Mouse (Mus musculus): ENCODE results near the gene Nelfcd. TPM values are rescaled to one million over a fixed set of nuclear protein-coding genes. Genes with fewer than 3 reads are reported as not detected.

Nelfcd gene
- polyA plus RNA-seq, 1 experiment from 2014 or later: 153 TPM

DNA sequence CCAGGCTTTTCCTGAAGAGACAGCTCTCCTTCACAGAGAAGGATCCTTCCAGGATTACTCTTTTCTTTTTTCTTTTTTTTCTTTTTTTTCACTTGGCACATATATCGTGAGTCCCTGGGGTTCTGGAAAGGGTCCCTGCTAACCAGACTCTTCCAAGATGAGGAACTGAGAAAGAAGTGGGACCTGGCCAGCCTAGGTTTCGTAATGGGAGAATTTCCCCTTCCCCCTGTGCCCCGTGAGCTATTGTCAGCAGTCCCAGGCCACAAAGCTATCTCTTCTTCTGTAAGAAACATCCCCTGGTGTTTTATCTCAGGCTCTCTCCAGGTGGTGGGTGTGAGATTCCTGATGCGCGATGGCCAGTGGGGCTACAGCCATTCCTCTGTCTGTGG lies 23.8 kb downstream of the Nelfcd start:
- H3K27me3 ChIP-seq: no peaks in the 10 kb centered on the region
- 48% methylated on average over 5 of the region's 5 CpGs for WGBS
- H3K4me2 ChIP-seq: peak overlapping the region; percentile 74; the same call in 1 of the 2 replicates
- no peak overlapping the region for H3K27ac ChIP-seq
- H3K4me3 ChIP-seq (replicated peaks): no peak overlapping the region; the same call in 1 of the 2 replicates
- no peak overlapping the region for H3K9ac ChIP-seq
- H3K4me1 ChIP-seq: peaks cover 20% of the 10 kb centered on the region
- no peak for ATAC-seq (ENCODE audit: low FRiP score)
- H3K36me3 ChIP-seq (replicated peaks): no peaks in the 10 kb centered on the region
- H3K9me3 ChIP-seq: no peaks in the 10 kb centered on the region

DNA sequence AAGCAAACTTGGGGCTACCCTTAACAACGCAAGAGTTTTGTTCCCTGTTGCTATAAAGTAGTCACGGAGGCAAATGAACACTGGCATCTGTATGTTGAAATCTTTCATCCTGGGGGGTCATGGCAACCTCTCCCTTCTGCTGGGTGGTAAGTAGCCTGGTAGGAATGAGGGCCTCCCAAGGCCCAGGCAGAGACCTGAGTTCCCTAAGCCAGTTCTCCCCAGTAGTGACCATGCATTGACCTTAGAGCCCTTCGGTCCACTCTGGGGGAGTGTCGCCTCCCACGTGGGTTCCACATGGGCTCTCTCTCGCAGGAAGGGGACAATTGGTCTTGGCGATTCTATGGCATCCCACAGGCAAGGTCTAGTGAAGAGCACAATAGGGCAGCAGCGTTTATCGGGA lies 24.4 kb downstream of the Nelfcd start:
- no peak overlapping the region for H3K4me3 ChIP-seq (replicated peaks)
- peaks cover 20% of the 10 kb centered on the region for H3K4me1 ChIP-seq
- no peaks in the 10 kb centered on the region for H3K9me3 ChIP-seq
- H3K27me3 ChIP-seq: no peaks in the 10 kb centered on the region
- H3K4me2 ChIP-seq: no peak overlapping the region
- no peak overlapping the region for H3K9ac ChIP-seq
- H3K36me3 ChIP-seq (replicated peaks): no peaks in the 10 kb centered on the region
- ATAC-seq (ENCODE audit: low FRiP score): no peak
- H3K27ac ChIP-seq: no peak overlapping the region
- WGBS: 78% methylated on average over 9 of the region's 9 CpGs

DNA sequence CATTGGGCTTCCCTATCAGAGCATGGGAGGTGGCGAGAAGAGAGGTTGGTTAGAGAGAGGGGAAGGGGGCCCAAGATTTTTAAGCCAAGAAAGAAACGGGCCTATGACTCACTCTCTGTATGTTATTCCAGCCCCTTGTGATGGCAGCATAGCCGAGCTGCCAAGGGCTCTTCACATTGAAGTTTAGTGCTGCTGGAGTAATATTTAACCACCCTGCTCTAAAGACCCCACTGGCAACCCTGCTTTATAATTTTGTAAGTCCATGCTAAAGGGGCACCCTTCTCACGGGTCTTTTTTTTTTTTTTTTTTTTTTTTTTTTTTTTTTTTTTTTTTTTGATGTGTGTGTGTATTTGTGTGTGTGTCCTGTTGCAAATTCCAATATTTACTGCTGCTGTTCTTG lies 26.3 kb downstream of the Nelfcd start:
- no peak for ATAC-seq (ENCODE audit: low FRiP score)
- Histone ChIP-seq H3K27me3 (no peaks in the 10 kb centered on the region; the same call in 1 of the 2 replicates), H3K27ac (no peak overlapping the region), H3K9me3 (no peaks in the 10 kb centered on the region), H3K4me2 (no peak overlapping the region), H3K36me3 (replicated peaks) (no peaks in the 10 kb centered on the region), H3K9ac (no peak overlapping the region), H3K4me3 (replicated peaks) (no peak overlapping the region), H3K4me1 (peaks cover 26% of the 10 kb centered on the region)
- whole genome bisulfite sequencing: 78% methylated on average over 4 of the region's 4 CpGs

DNA sequence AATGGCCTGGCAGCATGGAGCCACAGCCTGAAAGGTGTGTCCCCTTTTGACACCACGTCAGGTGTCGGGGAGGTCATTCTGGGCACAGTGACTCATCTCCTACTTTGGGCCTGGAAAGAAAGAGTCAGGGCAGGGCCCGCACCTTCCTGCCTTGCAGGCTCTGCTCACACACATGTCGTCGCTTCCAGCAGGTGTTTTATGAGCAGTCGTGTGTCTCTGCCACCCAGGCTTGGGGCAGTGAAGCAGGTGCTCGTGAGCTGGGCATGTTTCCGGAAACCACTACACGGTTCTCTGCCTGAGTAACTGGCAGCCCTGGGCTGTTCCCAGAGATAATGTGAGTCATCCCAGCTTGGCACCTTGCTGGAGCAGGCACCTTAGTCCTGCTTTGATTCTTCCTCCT lies 26.9 kb downstream of the Nelfcd start:
- no peak overlapping the region for H3K4me2 ChIP-seq
- no peaks in the 10 kb centered on the region for H3K36me3 ChIP-seq (replicated peaks)
- H3K27me3 ChIP-seq: no peaks in the 10 kb centered on the region; the same call in 1 of the 2 replicates
- H3K27ac ChIP-seq: no peak overlapping the region
- WGBS: 87% methylated on average over 9 of the region's 9 CpGs
- H3K4me3 ChIP-seq (replicated peaks): no peak overlapping the region
- H3K9ac ChIP-seq: no peak overlapping the region
- H3K4me1 ChIP-seq: peaks cover 27% of the 10 kb centered on the region
- ATAC-seq (ENCODE audit: low FRiP score): no peak
- H3K9me3 ChIP-seq: no peaks in the 10 kb centered on the region

DNA sequence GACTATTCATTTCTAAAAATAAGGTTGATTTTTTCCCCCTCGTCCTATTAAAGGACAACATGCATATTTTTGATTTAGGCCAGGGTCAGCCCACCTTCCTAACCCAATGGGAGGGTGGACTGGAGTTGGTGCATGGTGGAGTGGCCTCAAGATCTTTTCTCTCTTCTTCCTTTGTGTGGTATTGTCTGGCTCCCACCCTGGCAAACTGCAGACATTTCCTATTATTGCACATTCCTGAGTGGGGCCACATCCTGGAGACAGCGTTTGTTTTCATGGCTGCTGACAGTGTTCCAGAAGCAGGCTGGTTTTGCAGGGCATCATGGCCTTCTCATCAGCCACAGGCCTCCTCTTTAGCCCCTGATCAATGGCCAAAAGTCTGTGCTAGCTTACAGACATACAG lies 27.4 kb downstream of the Nelfcd start:
- Histone ChIP-seq H3K27me3 (no peaks in the 10 kb centered on the region; the same call in 1 of the 2 replicates), H3K4me3 (replicated peaks) (no peak overlapping the region), H3K9ac (no peak overlapping the region), H3K36me3 (replicated peaks) (no peaks in the 10 kb centered on the region), H3K4me1 (peaks cover 21% of the 10 kb centered on the region), H3K4me2 (no peak overlapping the region), H3K27ac (no peak overlapping the region), H3K9me3 (no peaks in the 10 kb centered on the region)
- 69% methylated on average over 2 of the region's 2 CpGs for WGBS
- no peak for ATAC-seq (ENCODE audit: low FRiP score)

DNA sequence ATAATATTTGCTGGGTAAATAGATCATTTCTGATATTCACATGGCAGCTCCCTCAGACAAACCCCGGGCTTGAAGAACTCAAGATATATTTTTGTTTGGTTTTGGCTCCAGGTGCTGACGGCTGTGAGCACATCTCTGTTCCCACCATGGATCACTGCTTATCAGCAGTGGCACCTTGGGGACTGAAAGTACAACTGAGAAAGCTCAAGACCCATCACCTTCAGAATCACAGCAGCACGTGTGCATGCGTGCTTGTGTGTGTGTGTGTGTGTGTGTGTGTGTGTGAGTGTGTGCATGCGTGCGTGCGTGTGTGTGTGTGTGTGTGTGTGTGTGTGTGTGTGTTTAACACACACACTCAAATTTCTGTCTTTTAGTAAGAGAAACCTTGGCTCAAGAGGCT lies 28.8 kb downstream of the Nelfcd start:
- ATAC-seq (ENCODE audit: low FRiP score): no peak
- no peak overlapping the region for H3K4me3 ChIP-seq (replicated peaks)
- peaks cover 8% of the 10 kb centered on the region; the same call in 1 of the 2 replicates for H3K4me1 ChIP-seq
- WGBS: 96% methylated on average over 6 of the region's 7 CpGs
- H3K4me2 ChIP-seq: no peak overlapping the region
- no peaks in the 10 kb centered on the region for H3K9me3 ChIP-seq
- no peaks in the 10 kb centered on the region; the same call in 1 of the 2 replicates for H3K27me3 ChIP-seq
- H3K36me3 ChIP-seq (replicated peaks): no peaks in the 10 kb centered on the region
- H3K9ac ChIP-seq: no peak overlapping the region
- no peak overlapping the region for H3K27ac ChIP-seq

DNA sequence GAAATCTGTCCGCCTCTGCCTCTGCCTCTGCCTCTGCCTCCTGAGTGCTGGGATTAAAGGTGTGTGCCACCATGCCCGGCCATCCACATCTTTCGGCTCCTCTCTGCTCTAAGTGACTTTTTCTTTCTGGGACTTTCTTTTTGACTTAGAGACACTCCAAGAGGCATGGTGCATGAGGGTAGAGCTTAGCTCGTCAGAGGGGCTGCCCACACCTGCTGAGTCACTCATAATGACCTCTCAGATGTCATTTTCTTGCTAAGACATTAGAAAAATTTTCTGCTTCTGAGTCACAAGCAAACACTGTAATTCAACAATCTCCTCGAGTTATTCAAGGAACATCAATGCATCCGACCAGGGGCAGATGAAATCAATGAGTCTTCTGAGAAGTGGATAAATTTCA lies 29.4 kb downstream of the Nelfcd start:
- Histone ChIP-seq H3K27me3 (no peaks in the 10 kb centered on the region; the same call in 1 of the 2 replicates), H3K9me3 (no peaks in the 10 kb centered on the region), H3K27ac (no peak overlapping the region), H3K4me2 (no peak overlapping the region), H3K9ac (no peak overlapping the region), H3K4me3 (replicated peaks) (no peak overlapping the region), H3K36me3 (replicated peaks) (no peaks in the 10 kb centered on the region), H3K4me1 (peaks cover 8% of the 10 kb centered on the region; the same call in 1 of the 2 replicates)
- ATAC-seq (ENCODE audit: low FRiP score): no peak
- 80% methylated on average over 6 of the region's 6 CpGs for WGBS

DNA sequence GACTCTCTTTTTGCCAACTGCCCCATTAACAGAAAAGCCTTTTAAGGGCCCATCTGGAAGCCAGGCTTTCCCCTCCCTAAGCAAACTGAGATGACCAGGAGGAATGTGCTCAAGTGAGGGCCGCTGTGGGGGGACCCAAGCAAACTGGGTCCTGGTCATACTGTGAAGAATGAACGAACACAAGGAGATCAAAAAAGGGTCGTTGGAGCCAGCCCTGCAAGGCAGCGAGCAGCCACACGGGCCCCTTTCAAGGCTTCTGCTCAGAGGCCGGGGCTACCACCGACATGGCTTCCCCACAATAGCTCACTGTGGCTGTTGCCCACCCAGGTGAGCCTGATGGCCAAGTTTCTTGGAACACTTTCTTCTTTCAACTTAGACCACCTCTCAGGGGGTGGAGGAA lies 30.9 kb downstream of the Nelfcd start:
- no peaks in the 10 kb centered on the region for H3K36me3 ChIP-seq (replicated peaks)
- 61% methylated on average over 7 of the region's 7 CpGs for WGBS
- H3K27me3 ChIP-seq: no peaks in the 10 kb centered on the region; the same call in 1 of the 2 replicates
- no peak overlapping the region for H3K27ac ChIP-seq
- no peak overlapping the region for H3K4me2 ChIP-seq
- H3K9ac ChIP-seq: no peak overlapping the region
- H3K4me3 ChIP-seq (replicated peaks): no peak overlapping the region
- no peak for ATAC-seq (ENCODE audit: low FRiP score)
- H3K9me3 ChIP-seq: no peaks in the 10 kb centered on the region
- H3K4me1 ChIP-seq: peaks cover 8% of the 10 kb centered on the region; the same call in 1 of the 2 replicates

DNA sequence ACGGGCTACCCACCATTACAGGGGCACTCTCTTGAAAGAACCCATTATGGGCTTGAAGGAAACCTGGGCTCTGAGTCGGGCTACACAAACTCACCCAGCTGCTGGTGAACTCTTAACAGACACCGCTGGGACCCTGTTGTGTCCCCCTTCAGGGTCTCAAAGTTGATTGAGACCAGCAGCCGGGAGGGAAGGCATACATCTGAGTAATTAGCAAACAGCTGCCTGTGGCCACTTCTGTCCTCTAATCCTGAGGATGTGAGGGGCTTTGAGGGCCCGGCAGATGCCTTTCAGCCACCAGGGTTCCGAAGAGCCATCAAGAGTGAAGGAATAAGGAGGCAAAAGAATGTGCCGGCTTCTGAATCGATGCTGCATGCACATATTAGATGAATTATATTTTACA lies 31.3 kb downstream of the Nelfcd start:
- WGBS: 60% methylated on average over 8 of the region's 8 CpGs
- no peak overlapping the region for H3K27ac ChIP-seq

DNA sequence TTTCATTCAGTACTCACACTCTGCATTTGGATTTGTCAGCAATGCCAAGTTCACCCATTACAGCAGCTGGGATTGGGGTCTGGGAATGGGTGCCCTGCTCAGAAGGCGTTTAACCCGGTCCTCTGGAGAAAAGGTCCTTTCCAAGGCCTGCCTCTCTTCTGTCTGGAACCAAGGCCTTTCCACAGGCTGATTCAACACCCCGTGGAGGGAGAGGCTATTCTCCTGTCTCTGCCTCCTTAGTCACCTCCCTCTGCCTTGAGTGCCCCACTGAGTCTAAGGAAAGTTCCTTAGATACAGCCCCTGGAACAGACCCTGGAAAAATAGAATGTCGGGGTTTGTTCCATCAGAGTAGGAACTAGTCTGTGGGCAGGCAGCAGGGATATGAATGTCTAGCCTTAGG lies 32.8 kb downstream of the Nelfcd start:
- H3K27ac ChIP-seq: no peak overlapping the region
- no peak overlapping the region for H3K4me3 ChIP-seq (replicated peaks)
- no peak overlapping the region for H3K9ac ChIP-seq
- H3K4me1 ChIP-seq: peaks cover 8% of the 10 kb centered on the region; the same call in 1 of the 2 replicates
- no peaks in the 10 kb centered on the region for H3K36me3 ChIP-seq (replicated peaks)
- H3K4me2 ChIP-seq: no peak overlapping the region
- H3K9me3 ChIP-seq: no peaks in the 10 kb centered on the region
- no peak for ATAC-seq (ENCODE audit: low FRiP score)
- H3K27me3 ChIP-seq: no peaks in the 10 kb centered on the region; the same call in 1 of the 2 replicates
- WGBS: 94% methylated on average over 4 of the region's 4 CpGs

More for the DNA sequence above, 31.3 kb downstream of the Nelfcd start:
- H3K36me3 ChIP-seq (replicated peaks): no peaks in the 10 kb centered on the region
- no peaks in the 10 kb centered on the region; the same call in 1 of the 2 replicates for H3K27me3 ChIP-seq
- peaks cover 8% of the 10 kb centered on the region; the same call in 1 of the 2 replicates for H3K4me1 ChIP-seq
- ATAC-seq (ENCODE audit: low FRiP score): no peak
- no peak overlapping the region for H3K4me3 ChIP-seq (replicated peaks)
- no peak overlapping the region for H3K4me2 ChIP-seq
- no peaks in the 10 kb centered on the region for H3K9me3 ChIP-seq
- H3K9ac ChIP-seq: no peak overlapping the region; the same call in 1 of the 2 replicates

DNA sequence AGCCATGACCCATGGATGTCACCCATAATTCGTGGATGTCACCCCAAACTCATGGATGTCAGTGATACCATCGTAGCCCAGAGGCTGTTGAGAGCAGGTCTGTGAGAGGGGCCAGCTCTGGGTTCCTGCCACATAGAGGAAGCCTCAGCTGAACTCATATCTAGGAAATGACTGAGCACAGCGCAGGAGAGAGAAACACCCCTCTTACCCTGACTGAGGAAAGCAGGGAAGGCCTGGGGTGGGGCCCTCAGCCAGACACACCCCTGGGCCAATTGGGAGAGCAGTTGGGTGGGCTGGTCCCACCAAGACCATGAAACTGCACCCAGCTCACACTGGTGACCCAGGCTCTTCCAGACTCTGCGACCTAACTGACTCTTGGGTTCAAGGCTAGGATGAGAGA lies 34.7 kb downstream of the Nelfcd start, which contains the start of gene Tubb1:
TSS of gene Tubb1 (plus strand) at position 343 of the 400 bp plus-strand sequence.
- H3K4me1 ChIP-seq: peaks cover 8% of the 10 kb centered on the region; the same call in 1 of the 2 replicates
- no peak within 1 kb of the TSS for H3K9ac ChIP-seq
- ATAC-seq (ENCODE audit: low FRiP score): no peak
- no peak within 1 kb of the TSS for H3K4me3 ChIP-seq (replicated peaks)
- no peaks in the 10 kb centered on the region; the same call in 1 of the 2 replicates for H3K27me3 ChIP-seq
- H3K4me2 ChIP-seq: no peak within 1 kb of the TSS
- WGBS: 77% methylated on average over 4 of the region's 4 CpGs
- H3K36me3 ChIP-seq (replicated peaks): no peaks in the 10 kb centered on the region
- H3K9me3 ChIP-seq: no peaks in the 10 kb centered on the region
- no peak within 1 kb of the TSS for H3K27ac ChIP-seq

DNA sequence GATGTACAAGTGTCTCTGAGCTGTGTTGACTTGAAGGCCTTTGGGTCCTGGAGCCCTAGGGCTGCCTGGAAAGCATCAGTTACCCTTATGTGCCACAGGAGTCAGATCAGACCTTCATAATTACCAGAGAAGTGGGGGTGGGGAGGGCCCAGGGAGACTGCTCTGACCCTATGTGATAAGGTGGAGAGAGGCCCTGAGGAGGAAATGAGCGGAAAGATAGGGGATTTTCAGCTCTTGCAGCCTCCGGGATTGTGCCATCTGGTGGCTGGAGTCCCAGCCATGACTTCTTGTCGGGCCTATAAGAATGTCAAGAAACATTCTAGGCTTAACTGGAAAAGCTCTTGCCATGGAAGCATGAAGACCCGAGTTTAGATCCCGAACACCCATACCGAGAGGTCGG lies 38.1 kb downstream of the Nelfcd start:
- WGBS: 75% methylated on average over 7 of the region's 7 CpGs
- H3K27me3 ChIP-seq: no peaks in the 10 kb centered on the region

DNA sequence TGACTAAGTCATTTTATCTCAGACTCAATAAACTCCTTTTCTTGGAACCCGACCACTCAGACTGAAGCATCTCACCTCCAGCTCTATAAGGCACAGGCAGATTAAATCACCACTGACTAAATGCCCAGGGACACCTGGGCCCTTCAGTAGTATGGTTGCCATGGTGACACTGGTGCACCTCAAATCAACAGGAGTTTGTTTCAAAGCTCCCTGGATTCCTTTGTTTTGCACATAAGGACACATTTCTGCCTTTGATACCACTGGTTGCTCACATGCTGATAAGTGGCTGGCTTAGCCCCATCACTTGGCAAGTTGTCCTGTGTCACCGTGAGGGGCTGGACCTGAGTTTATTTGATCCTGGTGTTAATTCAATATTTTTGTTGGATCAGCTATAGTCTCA lies 43.8 kb downstream of the Nelfcd start:
- no peak for ATAC-seq (ENCODE audit: low FRiP score)
- WGBS: 71% methylated on average over 2 of the region's 2 CpGs
- Histone ChIP-seq H3K4me1 (peaks cover 15% of the 10 kb centered on the region), H3K36me3 (replicated peaks) (peaks cover 23% of the 10 kb centered on the region), H3K27ac (no peak overlapping the region), H3K4me2 (no peak overlapping the region), H3K9me3 (no peaks in the 10 kb centered on the region), H3K9ac (no peak overlapping the region), H3K4me3 (replicated peaks) (no peak overlapping the region), H3K27me3 (no peaks in the 10 kb centered on the region)

More for the DNA sequence above, 38.1 kb downstream of the Nelfcd start:
- Histone ChIP-seq H3K27ac (no peak overlapping the region), H3K4me3 (replicated peaks) (no peak overlapping the region), H3K36me3 (replicated peaks) (no peaks in the 10 kb centered on the region), H3K4me2 (no peak overlapping the region), H3K4me1 (no peaks in the 10 kb centered on the region), H3K9ac (no peak overlapping the region), H3K9me3 (no peaks in the 10 kb centered on the region)
- ATAC-seq (ENCODE audit: low FRiP score): no peak
